Mouse (Mus musculus) heart, adult 9 months (tissue): ENCODE results near the gene Six1.
"Not testable (repeated sequence)": the region's sequence is repeated elsewhere in the genome, so short reads cannot be mapped to it uniquely, and the experiment has no call there.

Experiments used
- DNase-seq, 2 experiments: peaks; one replicate each; pipeline ENCODE4 v3.0.0; 2022; ENCODE audit warnings: low spot score in 2 of 2

Gene Six1

DNA sequence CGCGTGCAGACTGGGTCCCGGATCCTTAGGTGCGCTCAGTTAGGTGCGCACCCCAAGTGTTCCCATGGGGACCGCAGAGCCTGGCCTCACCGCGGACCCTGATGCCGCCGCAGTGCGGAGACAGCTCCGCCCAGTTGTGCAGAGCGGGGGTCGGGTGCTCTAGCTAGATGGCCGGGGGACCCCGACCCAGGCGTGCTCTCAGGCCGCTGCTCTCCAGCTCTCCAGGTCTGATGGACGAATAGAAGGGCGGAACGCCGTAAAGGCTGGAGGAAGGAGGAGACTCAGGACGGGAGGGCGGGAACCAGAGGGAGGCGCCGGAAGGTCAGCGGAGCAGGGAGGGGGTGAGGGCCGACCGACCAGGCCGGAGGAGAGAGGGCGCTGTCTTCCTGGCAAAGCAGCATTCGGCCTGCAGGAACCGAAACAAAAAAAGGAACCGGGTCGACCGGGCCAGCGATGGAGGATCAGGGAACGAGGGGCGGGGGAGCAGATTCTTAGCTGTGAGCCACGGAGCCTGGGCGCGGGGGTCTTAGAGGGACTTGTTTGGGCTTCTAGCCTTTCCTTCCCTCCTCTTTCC lies at the start of gene Six1:
Gene Six1 (minus strand): TSS at position 220 of the 574 bp plus-strand sequence.
- DNase-seq, result peak; percentile 81 to 82

DNA sequence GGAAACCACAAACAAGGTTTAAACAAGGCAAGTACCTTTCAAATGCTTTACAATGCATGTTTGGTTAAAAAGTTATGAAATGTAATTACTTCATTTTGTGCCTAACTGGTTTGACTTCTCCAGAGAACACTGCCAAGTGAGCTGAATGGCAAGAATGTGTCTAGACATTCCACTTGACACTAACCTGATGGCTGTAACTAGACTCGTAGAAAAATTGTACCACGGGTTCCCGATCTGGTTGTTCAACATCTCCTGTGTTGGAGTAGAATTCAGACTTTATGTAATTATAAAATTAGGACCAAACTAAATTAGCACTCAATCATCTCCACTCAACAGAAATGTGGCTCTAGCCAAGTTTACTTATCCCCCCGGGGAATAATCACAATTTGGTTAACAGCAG lies 44.9 kb upstream of the Six1 start:
- DNase-seq, result no peak

DNA sequence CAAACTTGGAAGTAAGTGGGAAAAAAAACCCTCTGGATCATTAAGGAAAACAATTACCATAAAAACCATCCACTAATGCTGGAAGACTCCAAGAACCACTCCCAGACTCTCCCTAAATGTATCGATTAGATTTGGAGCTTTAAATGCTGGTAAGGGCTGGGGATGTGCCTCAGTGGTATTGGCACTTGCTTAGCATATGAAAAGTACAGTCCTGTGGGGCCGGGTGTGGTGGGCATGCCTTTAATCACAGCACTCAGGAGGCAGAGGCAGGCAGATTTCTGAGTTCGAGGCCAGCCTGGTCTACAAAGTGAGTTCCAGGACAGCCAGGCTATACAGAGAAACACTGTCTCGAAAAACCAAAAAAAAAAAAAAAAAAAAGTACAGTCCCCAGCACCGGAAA lies 42.5 kb upstream of the Six1 start:
- not testable (repeated sequence) for DNase-seq

DNA sequence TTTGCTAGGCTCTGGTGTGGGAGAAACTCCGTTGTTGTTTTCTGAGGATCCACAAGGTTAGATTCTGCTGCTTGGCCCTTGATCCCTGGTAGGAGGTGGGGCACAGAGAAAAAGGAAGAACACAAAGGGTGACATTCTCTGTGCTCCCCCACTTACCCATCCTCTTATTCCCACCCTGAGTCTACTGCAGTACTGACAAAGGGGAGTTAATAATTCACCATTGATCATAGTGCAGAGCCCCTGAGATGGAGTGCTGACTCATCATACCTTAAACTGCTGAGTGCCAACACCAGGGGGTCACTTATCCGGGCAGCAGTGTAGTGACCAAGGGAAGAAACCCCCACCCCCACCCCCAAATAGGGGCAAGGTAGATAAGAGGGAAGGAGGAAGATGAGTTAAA lies 40.9 kb upstream of the Six1 start:
- no peak for DNase-seq

DNA sequence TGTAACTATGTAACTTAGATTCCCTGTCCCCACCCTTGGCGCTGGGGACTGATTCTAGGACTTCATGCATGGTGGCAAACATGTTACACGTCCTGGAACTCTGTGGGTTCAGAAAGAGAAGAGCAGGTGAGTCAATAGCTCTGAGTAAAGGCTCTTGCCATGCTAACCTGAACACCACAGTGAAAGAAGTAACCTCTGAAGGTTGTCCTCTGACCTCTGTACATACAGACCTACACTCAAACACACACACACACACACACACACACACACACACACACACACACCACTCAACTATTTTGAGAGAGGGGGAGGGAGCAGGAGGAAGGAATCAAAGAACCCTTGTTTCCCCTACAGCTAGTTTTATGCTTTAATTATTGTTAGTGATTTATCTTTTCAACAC lies 40.5 kb upstream of the Six1 start:
- DNase-seq, result no peak

DNA sequence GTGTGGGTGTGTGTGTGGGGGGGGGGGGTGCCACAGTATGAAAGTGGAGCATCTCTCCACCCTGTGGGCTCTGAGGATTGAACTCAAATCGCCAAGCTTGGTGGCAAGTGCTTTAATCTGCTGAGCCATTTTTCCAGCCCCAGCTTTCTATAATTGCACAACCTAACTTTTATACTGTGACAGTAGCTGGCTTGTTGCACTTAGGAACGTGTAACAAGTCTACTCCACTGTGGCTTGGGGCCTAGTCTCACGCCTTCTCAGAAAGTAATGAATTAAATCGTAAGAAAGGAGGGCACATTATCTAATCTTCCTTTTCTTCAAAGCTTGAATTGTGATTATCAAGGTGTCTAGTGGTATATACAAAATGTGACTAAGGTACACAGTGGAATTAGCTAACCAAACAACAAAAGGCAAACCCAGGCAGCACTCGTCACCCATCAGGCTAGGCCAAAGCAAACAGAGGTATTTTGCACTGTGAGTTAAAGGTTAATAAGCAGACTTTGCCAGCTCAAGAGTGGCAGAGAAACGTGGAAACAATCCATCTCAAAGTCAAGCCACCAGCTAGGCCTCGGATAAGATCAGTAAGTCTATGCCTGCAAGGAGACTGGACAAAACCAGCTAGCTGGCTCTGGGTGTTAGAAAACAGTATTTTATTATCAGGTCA lies 37.1 kb upstream of the Six1 start:
- no peak for DNase-seq

DNA sequence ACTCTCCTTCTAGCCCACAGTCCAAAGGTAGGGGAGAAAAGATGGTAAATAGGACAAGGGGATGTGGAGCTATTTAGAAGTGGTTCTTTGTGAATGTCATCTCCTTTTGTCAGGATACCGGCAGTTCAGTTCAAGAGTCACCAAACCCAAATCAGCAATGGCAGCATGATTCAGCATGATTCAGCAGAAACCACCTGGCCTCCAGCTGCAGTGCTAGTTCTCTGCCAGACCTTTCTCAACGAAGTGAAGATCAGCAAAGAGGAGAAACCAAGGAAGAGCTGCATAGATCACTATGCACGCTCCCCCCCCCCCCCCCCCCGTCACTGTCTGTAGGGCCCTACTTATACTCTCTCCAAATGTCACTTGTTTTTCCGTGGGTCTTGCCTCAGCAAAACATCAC lies 35.2 kb upstream of the Six1 start:
- DNase-seq, result no peak

DNA sequence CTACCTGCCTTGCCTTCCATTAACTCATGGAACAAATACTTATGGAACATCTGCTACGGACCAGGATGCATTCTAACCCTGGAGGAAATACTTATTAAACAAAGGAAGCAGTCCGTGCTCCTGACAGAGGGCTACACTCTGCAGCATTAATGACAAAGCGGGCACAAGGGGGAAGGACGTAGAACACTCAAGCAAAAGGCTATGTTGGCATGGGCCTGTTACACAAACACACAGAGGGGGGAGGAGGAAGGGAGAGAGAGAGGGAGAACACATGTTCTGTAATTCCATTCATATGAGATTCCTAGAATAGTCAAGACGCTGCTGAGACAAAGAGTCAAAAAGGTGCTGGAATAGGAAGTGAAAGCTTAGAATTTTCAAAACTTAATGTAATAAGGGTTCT lies 34.8 kb upstream of the Six1 start:
- DNase-seq, result no peak

DNA sequence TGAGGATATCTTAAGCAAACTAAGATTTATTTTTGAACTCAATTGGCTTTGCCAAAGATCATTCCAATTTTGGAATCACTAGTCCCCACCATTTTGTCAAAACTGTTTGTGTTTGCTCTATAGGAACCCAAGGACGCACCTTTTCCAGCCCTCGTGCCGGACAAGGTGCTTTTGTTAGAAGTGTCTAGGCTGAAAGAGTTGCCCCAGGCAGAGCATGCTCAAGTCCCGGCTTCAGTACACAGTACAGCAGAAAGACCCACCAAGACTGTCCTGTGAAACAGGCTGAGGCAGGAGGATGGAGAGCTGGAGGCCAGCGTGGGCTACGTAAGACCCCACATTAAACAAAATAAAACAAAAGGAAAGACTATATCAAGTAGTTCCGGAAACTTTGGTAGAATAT lies 33.4 kb upstream of the Six1 start:
- no peak for DNase-seq

DNA sequence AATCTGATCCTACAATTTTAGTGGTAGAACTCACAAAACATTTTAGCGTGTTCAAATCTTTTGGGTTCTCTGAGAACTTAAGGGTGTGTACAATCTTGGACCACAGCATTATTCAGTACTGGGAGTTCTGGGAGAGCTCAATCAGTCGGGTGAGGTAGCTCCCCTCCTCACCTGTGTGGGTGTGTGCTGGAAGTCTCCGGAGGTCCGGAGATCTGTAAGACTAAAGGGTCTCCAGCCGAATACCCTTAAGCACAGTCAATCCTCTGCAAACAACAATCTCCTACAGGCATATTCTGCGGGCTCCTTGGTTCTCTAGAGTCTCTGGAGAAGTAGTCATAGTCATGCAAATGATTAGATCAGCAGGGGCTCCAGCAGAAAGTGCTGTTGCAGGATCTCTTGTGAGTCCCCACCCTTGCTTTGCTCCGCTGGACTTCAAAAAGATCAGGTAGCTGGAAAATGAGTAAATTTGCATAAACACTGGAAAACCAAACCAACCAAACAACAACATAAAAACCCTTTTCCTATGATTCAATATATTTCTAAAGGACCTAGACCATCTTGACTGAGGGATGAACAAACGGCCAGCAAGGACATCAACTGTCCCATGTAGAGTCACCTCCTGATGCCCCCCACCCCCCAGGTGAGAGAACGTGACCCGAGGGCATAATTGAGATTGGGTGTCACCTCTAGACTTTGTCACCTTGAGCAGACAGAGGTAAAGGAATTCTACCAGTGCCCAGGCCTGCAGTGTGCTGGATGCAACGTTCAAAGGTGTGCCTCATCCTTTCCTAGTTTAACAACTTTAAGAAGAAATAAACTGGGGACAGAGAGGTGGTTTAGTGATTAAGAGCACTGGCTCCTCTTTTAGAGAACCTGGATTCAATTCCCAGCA lies 32.3 kb upstream of the Six1 start:
- no peak for DNase-seq

DNA sequence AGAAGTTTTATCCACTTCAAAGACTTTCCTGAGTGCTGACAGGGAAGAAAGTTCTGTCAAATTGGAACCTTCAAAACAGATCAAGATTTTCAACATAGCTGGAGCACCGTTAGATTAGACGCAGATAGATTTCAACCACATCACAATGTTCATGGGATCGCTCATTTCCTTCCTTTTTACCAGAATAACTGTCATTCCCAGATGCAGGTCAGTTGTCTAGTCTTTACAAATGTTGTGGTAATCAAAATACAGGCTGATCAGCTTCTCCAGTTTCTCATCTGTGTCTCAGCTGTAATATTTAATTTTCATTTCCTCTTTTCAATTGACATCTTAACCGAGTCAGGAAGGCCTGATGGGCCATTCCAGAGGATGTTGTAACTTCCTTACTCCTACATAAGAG lies 30.1 kb upstream of the Six1 start:
- no peak for DNase-seq

DNA sequence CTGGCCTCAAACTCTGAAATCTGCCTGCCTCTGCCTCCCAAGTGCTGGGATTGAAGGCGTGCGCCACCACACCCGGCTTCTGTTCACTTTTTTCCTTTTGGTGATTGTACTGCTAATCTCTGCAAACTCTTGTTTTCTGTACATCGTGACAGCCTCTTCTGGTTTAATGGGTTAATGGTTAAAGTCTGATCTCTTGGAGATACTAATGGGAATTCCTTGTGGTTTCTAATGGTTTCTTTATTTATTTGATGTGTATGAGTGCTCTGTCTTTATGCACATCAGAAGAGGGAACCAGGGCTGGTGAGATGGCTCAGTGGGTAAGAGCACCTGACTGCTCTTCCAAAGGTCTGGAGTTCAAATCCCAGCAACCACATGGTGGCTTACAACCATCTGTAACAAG lies 28.1 kb upstream of the Six1 start:
- not testable (repeated sequence) for DNase-seq

DNA sequence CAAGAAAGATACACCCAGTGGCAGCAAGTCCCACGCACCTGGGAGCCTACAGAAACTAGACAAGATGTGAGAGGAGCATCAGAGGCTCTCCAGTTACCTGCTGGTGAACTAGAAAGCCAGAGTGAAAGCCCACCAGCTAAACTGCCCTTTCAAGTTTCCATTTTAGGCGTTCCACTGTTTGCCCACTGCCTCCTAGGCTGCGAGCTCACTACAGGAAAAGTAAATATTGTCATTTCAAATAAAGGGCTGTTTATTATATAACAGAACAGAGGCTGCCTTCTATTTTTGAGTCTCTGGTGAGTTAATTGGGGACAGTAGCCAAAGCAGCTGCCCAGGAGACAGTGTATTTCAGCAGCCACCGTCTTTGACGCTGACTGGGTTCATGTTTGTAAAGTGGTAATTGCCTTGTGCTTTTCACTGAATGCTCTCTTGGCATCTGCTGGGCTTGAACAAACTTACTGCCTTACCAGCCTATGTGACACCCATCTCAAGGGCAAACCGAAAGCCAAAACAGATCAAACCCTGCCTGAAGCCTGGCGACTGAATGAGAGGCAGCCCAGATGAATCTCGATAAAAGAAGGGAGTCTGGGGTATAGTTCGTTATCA lies 7.2 kb upstream of the Six1 start:
- DNase-seq, result no peak

DNA sequence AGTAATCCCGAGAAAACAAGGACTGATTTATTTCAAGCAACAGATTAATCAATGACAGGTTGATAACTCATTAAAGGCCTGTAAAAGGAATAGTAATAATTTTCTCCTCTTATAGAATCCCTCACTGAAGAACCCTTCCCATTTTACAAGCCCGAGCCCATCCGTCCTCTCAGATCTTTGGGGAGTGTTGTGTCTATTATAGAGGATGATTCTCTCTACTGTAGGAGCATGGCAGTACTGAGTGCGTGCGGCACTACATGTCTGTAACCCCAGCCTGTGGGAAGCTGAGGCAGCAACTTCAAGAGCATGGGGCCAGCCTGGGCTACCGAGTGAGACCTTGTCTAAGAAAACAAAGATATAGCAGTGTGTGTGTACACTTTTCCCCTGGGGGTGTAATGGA lies 3.8 kb upstream of the Six1 start:
- no peak for DNase-seq

DNA sequence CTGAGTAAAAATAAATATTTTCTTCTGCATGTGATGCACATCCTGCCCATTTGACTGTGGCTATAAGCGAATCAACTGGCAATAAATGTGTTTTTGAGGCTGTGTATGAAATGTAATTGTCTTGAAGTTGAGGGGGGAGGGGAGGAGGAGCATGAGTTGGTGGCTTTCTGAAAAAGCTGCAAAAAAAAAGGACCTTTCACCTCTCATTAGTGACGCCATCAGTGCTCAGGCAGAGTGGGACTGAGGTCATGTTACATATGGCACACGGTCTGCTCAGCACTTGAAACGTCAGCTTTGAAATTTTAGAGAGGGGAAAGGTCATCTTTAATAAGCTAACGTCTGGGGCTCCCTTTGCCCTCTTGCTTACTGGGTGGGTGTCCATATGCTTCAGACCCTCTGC lies 1.8 kb upstream of the Six1 start:
- DNase-seq, result no peak

DNA sequence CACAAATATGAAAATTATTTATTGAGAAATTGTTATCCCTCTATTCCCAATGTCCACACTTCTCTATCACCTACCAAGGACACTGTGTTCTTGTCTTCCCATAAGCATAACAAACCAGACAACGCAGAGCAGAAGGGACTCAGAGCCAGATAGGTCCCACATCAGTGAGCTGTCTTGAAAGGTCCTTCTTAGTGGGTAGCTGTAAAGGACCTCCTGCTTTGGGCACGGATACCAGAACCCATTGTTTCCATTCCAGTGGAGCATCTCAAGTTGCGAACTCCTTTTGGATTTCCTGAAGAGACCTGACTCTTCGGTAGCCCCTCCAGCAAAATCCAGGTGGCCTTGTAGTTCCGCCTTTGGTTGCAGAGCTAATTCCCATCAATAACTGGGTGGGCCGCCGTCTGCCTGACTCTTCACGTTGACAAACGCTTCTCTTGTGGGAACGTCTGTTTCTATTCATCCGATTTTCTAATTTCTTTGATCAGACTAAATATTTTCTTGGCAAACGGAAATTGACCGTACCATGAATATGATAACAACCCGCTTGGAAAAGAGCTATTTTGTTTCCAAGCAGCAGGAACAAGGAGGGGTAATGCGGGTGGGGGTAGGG lies 994 bp upstream of the Six1 start:
- DNase-seq, result no peak

DNA sequence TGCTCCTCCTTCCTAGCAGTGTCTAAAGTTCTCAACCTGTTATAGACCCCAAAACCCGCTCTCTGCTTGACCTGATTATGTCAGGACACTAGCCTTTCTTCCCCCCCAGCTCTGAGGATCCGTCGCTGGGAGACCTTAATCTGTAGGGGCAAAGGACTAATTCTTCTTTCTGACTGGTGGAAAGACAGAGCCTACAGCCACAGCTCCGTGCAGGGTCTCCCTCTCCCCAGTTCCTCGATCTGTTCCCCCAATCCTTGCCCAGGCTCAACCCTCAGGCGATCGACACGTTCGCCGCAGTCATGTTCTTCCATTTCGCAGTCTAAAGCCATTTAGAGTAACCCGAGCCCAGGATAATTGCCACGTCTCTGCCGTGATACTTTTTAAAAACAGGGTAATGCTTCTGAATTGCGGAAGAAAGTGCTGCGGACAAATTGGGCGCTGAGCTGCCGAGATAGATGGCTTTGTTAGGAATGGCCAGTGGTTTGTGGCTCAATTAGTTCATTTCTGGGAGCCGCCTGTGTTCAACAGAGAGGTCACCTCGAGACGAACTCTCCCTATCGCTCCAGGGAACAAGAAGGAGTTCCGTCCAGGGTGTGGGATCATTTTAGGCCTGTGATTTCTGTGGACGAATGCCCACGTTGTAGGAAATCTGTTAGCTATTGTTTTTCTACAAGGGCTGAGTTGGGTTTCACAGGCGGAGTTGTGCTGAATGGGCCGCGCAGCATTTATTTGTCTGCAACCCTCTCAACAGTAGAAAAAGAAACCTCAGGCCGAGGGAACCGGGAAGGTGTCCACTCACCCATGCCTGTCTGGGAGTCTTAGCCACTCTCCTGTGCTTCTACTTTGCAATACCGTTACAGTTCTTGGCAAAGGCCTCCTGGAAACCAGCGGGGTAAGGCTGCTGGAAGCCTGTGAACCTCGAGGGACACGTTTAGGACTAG lies 766 bp downstream of the Six1 start:
- no peak for DNase-seq

DNA sequence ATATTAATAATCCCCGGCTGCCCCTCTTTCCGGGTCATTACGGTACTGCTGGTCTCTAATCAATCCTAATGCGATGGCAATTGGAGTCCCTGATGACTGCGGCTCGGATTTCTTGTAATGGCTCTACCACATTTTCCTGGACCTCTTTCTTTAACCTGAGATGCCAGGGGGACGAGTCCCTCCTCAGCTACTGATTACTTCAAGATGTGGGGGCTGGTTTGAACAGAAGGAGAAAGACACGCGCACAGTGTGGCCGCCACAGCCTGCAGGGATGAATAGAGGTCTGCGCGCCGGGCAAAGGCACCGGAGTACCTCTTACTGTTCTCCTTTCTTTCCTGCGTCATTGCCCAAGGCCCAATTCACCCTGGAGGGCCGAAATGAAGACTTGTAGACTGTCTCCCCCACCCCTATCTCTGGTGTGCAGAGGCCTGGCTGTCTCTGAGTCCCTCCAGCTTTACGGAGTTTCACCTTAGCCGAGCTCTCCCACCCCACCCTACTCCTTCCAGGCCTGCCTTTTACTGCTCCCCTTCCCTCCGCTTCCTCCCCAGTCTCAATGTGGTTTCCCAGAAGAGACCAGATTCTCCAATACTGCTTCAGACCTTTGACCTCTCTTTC lies 1.5 kb downstream of the Six1 start:
- no peak for DNase-seq

DNA sequence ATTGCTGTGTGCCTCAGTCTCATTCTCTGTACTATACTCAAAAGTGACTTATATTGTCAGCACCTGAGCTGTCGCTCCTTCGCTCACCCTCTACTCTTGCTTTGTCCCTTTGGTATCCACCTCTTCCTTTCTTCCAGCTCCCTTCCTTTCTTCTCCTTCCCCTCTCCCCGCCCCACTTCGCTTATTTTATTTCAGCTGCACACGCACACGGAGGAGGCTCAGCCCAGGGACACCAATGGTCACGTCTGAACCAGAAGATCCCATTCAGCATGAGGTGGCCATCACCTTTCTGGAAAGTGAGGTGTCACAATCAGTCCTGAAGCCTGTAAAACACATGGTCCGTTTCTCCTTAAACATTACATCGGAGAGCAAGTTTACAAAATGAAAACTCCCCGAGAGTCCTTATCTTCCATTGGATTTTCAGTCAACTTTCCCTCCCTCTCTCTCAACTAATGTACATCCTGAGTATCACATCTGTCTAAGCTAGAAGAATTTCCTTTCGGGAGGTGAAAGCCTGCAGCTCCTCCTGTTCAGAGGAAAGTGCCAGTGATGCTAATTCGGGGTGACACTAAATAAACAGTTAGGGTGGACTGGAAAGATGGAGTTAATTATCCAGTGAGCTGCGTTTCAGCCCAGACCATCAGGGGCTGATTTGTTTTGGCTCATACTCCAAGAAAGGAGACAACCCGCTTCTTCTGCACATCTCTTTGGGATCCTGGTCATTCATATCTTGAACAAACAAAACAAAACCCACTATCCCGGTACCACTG lies 2.7 kb downstream of the Six1 start:
- no peak for DNase-seq

DNA sequence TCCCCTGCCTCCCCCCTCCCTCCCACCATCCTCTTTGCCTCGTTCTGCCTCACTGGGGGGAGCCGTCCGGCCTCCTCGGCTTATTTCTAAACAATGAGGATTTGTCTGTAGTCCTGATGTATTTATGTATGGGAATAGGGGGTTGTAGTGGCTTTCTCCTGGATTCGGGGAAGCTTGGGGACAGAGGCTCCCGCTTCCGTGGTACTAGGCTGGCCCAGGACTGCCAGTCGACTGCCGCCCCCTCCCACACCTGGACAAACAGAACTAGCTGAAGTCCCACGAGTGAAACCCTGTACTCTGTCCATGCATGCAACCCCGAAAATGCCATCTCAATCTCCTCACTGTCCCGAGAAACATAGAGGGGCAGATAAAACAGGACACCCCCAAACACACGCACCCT lies 3.4 kb downstream of the Six1 start:
- DNase-seq, result no peak
